Mouse (Mus musculus): ENCODE results near the gene Hkdc1.
"Not testable (repeated sequence)": the region's sequence is repeated elsewhere in the genome, so short reads cannot be mapped to it uniquely, and the experiment has no call there.

The Hkdc1 gene

DNA sequence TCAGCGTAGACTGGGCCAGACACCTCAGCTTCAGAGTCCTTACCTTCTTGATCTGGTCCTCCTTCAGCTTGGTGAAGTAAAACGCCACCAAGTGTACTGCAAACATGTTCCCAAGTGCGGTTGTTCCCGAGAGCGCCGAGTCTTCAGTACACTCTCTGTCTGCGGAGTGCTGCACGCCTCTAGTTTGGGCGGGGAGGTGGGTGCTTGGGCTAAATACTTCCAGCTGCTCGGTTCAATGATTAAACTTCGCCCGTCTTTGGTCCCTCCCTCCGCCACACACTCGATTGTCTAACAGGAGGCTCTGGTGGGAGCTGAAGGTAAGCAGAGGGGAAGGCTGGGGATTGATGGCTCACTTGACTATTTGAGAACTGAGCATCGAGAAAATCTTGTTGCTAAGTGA lies at the start of gene Hkdc1:
Gene Hkdc1, minus strand, starts transcription at position 237 of the 400 bp plus-strand sequence.
- DNase-seq (ENCODE audit: low read depth, low spot score), result peak; percentile 13

DNA sequence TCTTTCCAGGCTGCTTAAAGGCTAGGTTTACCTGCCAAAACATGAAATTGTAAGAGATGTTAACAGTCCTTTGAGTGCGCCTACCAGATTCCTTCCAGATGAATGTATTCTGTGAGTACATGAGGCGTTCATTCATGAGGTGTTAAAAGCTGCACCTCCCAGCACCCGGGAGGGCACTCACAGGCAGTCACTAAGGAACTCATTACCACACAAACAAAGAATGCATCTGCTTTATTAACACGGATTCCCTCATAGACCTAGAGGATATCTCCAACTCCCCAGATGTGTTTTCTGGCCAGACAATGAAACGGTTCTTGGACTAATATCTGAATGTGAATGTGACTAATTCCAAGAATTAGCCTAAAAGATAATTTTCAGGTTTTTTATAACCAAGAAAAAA lies 48.8 kb upstream of the Hkdc1 start:
- DNase-seq (ENCODE audit: low read depth, low spot score), result no peak

DNA sequence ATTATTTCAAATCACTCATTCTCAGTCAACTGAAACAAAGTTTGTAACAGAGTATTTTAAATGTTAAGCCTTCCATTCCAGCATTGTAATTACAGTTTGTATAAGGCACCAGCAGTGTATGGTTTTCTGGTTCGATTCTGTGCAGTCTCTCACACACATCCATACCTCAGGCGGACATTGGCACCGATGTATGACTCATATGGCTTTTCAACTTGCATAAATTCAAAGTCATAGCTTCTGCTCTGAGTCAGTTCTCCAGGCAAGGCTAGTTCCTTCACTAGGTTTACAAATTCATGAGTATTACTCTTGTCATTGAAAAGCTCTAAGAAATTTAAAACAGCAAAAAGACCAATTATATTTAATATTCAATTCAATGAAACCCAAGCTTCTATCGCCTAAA lies 47.4 kb upstream of the Hkdc1 start:
- peak; percentile 12 for DNase-seq (ENCODE audit: low read depth, low spot score)

DNA sequence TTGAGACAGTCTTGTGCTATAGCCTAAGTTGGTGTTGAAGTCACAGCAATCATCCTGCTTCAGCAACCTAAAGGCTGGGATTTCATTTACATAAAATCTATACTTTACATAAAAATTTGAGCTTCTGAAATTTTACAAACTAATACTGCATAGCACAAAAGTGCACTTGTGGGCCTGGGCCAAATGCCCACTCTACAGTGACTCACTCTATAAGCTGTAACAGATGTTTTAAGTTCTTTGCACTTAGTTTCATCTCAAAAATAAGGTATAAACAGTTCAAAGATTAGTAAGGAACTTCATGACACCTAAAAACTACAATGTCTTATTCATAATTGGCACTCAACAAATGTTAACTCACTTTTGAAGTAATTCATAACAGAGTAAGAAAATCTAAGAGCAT lies 39.0 kb upstream of the Hkdc1 start:
- DNase-seq (ENCODE audit: low read depth, low spot score), result no peak

DNA sequence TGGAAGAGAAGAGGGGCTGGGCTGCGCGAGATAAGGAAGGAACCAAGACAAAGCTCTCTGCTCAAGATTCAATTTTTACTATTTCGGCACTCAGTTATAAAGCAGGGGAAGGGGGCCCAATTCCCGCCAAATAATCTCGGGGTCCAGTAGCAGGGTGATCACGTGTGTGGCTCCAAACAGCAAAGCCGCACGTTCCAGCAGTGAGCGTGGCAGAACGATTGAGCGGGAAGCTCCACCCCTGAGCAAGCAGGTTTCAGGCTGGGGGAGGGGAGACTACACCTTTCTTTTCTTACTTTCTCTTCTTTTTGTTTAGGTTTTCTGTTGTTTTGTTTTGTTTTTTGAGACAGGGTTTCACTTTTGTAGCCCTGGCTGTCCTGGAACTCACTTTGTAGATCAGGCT lies 29.7 kb upstream of the Hkdc1 start:
- not testable (repeated sequence) for DNase-seq (ENCODE audit: low read depth, low spot score)

DNA sequence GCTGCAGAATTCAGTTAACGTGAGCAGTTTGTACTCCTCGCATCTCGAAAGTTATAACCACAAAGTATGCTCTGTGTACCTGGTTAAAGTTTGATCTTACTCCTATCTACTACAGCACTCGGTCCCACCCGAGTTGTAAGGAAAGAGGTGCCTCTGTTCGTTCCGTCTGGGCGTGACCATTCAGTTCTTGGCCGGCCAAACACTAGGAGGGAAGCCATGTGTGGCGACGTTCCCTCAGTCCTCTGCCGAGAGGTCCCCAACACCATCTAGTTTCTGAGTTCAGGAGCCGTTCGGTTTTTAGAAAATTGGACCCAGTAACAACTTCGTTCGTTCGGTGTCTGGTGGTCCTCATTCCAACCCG lies 28.0 kb upstream of the Hkdc1 start:
- DNase-seq (ENCODE audit: low read depth, low spot score), result no peak

DNA sequence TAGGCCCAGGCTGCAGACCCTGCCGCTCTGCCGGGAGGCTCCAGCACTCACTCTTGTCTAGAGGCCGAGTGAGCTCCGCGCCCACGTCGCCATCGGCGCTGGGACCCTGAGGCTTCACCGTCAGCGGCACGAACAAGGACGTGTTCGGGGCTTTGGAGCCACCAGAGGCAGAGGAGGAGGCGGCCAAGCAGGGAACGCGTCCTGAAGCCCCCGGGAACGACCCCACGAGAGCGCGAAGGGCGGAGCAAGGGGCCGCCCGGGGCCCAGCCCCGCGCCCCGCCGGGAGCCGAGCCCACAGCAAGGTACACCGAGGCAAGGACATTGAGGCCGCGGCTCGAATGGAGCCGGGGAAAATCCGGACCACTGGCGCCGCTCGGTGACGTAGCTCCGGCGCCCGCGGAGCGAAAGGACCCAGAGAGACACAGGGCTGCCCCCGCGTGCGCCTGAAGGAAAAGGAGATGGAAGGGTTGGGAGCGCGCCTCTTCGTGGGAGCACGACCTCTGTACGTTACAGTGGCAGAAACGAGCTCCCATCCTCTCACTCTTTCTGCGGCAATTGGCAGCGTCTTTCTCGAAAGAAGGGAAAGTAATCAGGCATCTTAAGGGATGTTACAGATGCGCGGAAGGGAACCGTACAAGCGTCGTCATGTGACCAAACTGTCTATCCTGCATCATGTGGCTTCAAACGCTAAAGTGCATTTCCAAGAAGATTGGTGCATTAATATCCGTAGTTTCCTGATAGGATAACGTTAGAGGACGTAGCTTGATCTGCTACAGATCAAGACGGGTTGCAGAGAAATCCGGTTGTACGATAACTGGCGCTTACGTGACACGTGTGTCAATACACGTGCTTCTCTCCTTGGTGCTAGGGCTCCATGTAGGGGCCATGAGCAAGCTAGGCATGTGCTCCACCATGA lies 27.3 kb upstream of the Hkdc1 start, which contains the start of the genes 4930507D05Rik and Supv3l1:
Gene 4930507D05Rik, plus strand, starts transcription at position 126 of the 916 bp plus-strand sequence.
Gene Supv3l1, minus strand, starts transcription at position 375 of the 916 bp plus-strand sequence.
- peak; percentile 97 for DNase-seq (ENCODE audit: low read depth, low spot score)

DNA sequence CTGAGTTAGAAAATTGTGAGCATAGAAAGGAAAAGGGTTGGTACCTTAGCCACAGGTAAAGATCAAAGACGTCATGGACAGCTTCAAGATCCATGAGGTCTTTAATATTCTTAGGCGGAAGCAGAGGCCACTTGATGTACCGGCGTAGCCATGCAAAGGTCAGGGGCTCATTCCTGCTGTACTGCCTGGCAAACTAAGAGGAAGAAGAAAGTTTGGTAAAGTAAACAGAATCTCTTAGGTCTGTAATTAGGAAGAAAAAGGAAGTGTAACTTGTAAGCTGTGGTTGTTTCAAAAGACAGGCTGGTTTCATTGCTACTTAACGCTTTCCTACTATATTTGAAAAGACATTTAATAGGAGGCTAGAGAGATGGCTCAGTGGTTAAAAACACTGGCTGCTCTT lies 8.1 kb upstream of the Hkdc1 start:
- DNase-seq (ENCODE audit: low read depth, low spot score), result no peak

DNA sequence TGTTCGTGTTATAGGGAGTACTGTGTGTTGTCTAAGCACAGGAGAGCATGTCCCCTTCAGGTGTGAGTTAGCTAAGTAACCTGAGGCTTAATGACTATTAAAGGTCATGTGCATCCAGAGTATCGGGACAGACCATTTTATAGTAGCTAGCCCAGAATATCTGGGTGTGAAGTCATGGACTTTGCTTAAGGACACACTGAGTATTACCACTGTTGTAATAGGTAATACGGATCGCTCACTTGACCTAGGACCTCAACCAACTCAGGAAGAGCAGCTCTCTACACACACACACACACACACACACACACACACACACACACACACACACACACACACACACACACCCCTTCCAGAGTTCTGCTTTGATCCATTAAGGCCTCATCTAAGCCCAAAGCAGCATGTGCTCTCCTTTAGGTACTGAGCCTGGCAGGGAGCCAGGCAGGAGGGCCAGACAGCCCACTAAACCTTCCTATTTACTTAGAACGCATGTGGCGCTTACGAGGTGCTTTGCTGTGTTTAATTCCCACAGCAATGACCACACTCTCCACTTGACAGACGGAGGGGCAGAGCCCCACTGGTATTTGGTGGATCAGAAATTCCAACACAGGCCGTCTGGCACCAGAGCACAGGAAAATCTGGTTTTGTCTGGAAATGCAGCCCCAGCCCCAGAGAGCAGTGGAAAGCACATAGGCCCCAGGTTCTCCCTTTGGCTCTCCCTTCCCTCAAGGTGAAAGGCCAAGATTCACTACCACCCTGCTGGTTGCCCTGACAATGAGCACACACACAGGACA lies 3.0 kb upstream of the Hkdc1 start:
- DNase-seq (ENCODE audit: low read depth, low spot score), result no peak

DNA sequence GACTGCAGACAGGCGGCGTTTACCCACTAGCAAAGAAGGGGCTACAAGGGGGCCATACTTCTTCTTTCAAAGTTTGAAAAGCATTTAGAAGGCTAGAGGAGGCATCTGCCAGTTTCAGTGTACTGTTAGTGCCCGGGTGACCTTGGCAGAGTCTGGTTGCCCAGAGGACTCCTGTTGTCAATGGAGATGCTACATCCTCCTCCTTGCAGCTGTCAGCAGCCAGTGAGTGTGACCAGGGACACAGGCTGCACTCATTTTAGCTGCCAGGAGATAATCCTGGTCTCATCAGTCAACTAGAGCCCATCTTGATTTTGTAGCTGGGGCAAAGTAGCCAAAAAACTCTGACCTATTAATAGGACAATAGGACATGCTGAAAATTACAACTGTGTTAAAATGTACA lies 1.2 kb downstream of the Hkdc1 start:
- DNase-seq (ENCODE audit: low read depth, low spot score), result no peak

DNA sequence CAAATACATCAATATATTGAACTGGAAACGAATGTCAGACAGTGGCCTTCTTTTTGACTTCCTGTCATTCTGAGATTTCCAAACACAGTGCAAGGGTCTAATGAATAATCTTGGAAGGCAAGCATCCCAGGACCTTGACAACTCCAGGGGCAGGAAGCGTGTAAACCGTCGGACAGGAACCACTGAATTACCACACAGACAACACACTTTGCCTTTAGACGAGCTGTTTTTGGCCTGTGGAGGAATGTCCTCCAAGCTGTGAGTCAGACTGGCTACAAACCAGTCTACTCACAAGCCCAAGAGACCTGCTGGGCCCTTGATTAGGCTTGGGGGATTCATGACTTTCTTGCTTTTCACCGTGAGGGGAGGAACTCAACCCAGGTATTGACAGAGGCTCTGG lies 1.9 kb downstream of the Hkdc1 start:
- no peak for DNase-seq (ENCODE audit: low read depth, low spot score)

DNA sequence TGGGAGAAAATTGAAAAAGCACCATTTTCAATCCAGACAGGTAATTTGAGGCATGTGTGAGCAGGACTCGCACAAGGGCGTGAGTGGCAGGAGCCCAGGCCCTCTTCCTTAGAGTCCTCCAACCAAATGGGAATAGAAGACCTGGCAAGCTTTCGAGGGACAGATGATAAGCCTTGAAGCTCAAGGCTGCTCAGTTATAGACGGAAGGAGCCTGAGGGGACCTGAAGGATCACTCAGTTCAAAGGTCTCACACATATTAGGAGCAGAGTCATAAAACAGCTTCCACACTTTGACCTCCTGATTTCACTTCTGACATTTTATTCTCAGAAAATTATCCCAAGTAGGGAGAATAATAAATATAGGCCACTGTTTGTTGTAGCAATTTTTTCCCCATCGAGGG lies 2.9 kb downstream of the Hkdc1 start:
- DNase-seq (ENCODE audit: low read depth, low spot score), result no peak

DNA sequence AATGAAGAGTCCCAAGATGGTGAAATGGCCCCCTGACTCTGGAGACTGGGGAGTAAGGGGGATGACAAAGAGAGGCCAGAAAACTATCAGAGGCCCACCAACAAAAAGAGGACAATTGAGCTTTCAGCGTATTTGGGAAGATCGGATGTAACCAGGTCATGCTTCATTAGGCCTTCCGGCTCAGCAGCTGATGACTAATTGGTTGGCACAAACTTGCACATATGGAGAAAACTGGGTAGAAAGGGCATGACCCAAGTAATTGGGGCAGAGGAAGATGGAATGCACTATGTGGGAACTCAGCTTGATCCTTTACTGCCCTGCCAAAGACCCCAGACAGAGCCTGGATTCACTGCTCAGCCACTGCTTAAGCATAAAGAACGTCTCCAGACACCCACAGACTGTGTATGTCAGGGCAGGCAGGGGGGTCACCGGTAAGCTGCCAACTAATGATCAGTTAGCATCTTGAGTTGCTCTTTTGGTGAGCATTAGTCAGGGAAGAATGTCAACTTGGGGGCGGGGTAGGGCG lies 3.4 kb downstream of the Hkdc1 start:
- peak; percentile 21 for DNase-seq (ENCODE audit: low read depth, low spot score)

DNA sequence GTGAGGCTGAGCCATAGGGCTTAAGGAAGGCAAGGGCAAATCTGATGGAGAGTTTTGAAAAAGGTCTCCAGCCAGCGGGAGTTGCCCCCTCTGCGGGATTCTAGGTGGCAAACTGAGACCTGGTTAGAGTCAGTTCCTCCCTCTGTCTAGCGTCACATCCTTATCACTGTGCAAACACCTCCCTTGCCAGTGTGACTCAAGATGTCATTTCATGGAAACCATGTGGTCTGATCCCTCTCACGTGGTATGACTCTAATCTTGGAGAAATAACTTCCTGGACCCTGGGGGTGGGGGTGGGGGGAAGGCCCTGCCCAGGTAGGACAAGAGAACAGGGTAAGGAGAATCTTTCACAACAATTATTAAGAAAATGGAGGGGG lies 8.7 kb downstream of the Hkdc1 start:
- DNase-seq (ENCODE audit: low read depth, low spot score), result peak; percentile 14

DNA sequence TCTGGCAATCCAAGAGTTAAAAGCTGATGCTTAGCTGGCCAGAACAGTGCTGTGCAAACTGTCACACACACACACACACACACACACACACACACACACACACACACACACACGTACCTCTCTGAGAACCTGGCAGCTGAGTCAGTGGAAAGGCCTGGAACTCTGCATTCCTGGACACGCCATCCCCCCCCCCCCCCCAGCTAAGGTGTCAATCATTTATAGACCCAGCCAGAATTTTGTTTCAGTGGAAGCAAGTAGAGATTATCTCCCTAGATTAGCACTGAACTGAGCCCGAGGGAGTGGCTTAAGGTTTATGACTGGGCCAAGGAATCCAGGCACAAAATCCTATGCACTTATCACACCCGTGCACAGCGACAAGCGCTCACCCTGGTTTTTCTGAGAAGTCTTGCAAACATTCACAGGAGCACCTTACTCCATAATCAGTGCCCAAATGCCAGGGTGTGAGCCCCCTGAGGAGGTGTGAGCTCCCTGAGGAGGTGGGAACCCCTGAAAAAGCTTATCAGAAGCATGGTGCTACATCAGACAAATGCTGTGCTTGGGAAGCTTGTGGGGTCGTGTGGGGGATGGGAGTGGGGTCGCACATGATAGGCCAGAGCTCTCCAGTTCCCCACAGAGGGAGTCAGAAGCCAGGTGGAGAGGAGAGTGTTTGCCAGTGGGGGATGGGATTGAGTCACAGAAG lies 9.2 kb downstream of the Hkdc1 start:
- DNase-seq (ENCODE audit: low read depth, low spot score), result no peak

DNA sequence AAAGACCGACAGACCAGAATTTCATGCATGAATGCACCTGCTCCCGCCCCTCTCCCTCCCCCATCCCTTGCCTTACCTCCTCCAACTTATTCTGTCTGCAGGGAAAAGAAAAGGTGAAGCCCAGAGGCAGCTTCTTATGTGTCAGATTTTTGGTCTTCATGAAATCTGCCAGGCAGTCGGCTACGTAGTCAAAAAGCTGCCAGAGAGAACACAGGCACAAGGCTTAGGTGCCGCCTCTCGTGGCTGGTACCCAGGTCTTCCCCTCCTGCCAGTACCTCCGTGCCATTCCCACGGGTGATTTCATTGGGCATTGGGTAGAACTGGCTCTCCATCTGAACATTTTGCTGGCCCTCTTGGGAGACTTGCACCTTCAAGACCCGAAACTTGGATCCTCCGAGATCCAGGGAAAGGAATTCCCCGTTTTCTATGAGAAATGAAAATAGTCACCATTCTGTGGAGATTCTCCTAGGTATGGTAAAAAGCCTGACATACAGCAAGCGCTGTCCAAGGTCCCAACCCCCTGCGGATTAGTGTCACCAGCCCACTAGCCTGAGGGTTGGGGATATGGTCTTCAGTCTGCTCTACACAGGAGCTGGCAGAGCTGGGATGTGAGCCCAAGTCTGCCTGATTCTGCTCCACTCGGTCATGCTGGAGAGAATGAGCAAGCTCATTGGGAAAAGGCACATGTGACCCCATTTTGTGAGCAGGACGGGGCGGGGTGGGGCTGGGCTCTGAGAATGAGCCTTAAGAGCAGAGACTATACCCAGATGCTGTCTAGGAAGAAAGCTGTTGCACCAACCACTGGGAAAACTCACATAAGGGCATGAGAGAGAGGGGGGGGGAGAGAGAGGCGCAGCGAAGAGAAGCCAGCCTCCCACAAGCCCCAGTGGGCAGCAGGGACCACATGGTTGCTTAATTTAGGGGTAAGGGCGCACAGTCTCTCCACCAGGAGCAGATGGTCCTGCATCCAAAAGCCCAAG lies 10.6 kb downstream of the Hkdc1 start:
- peak; percentile 75 for DNase-seq (ENCODE audit: low read depth, low spot score)

DNA sequence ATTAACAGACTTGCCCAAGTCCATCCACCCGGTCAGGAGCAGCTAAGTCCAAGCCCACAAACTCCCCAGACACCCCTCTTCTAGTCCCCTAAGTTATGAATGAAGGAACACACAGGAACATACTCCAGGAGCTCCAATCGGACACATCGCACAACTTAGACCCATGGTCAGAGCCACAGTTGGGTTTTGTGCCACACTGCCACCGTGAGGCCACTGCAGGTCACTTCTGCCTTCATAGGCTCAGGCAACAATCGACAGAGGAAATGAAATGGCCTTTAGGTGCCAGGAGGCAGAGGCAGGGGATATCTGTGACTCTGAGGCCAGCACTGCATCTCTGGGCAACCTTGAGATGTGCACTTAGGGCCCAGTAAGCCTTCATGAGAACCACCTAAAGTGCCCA lies 11.3 kb downstream of the Hkdc1 start:
- DNase-seq (ENCODE audit: low read depth, low spot score), result peak; percentile 90

DNA sequence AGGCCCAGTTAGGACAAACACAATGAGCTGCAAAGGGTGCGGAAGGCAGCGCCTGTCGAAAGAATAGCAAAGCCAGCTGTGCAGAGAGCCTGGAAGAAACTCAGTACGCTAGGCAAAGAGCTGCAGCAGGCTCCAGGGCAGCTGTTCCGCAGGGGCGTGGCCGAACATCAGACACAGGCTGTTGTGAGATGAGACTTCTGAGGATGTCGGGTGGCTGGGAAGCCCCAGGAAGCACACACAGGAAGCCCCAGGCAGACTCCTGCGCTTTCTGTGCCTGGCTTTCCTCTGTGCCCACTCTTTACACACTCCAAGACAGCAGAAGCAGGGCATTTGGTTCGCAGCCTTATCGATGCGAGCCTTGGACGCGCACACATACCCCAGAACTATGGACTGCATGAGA lies 17.4 kb downstream of the Hkdc1 start:
- peak; percentile 33 for DNase-seq (ENCODE audit: low read depth, low spot score)

DNA sequence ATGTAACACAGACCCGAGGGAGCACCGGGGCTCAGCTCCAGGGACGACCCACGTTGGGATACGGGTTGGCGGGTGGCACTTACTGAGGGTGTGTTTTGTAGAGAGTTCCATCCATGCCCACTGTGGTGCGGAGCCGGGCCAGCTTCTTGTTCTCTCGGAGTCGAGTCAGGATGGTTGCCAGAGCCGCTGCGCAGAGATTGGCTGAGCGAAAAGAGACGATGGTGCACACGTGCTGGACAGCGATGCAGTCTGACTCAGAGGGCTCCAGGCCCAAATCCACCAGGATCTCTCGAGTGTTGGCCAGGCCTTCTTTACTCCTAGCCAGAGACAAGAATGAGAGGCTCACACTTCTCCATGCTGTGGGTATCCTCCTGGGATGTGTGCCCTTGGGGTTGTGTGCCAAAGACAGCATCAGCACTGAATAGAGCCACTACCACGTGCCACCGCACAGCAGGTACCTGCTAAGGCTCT lies 20.6 kb downstream of the Hkdc1 start:
- DNase-seq (ENCODE audit: low read depth, low spot score), result peak; percentile 52

DNA sequence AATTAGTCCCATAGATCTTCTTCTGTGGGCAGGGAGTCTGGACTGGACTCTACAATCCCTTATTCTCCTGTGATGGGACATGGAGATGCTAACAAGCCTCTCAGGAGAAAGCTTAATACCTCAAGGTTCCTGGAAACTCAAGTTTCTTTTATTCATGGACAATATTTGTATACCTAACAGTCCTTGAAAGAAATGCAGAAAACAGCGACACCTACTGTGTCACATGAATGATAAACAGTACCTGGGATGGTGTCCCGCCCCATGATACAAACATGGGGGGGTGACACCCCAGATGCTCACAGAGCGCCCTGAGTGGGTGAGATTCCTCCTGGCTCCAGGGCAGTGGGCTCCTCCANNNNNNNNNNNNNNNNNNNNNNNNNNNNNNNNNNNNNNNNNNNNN lies 39.3 kb downstream of the Hkdc1 start:
- no peak for DNase-seq (ENCODE audit: low read depth, low spot score)

DNA sequence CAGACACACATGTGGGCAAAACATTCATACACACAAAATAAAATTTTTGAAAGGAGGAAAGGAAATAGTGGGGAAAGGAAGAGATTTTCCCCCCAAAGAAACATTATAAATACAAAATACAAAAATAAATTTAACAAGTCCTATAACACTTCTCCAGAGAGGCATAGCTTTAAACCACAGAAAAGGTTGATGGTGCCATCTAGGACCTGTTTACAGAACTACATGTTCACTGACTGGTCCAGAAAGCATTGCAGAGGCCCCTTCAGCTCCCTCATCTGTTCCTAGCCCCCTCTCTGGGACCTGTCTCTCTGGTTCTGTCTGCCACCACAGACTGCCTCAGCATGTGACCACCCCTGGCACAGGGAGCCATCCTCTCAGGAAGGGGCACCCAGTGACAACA lies 41.4 kb downstream of the Hkdc1 start:
- DNase-seq (ENCODE audit: low read depth, low spot score), result peak; percentile 35

Data from brain, adult 2 months (tissue).